Mouse (Mus musculus): ENCODE data around the gene Ube2i.

Gene Ube2i

DNA sequence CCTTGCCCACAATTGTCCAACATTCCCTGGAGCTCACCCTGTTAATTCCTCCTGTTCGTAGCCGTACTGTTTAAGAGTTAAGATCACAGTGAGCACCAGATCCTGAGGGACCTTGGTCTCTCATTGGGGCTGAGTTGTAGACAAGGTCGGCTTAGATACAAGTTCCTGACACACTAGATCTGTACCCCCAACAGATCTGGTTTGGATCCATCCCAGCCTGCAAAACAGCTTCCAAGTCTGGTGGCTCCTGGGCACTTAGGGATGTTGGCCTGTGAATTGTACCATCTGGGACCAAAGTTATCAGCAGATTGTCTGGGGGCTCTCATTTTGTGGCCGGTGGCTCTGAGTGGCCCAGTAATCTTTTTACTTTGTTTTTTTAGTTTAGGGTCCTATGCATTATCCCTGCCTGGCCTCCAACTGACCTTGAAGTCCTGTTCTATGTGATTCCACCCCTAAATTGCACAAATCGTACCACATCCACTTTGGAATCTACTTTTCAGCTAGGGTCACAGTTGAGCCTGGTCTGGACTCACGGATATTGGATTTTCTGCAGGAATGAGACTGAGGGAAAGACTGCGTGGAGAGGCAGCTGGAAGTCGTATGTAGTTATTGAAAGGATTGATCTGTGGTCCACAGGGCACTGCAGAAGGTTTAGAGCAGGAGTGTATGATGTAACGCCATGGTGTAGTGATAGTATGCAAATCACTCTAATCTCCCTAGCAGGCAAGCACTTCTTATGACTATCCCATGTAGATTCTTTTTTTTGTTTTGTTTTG is at the start of gene Ube2i:
Ube2i (minus strand) TSS at position 52 of the 776 bp plus-strand sequence.
- peak in 1 of 2 experiments; percentile 27 for DNase-seq

DNA sequence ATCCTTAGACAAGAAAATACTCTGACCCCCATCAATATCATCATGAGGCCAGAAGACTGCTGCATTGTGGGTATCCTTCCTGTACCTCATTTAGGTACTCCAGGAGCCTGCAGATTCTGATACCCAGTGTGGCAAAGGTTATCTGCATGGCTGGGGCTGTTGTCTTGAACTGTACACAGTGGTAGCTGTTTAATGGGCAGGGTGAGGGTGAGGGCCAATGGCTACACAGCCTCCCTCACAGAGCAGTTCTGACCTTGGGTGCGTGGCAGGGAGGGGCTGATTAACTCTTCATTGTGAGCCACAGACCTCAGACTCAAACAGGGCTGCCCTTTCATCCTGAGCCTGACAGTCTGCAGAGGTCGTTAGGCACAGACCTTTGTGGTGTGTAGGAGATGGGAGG is 48.5 kb upstream of the Ube2i start:
- no peak for DNase-seq

DNA sequence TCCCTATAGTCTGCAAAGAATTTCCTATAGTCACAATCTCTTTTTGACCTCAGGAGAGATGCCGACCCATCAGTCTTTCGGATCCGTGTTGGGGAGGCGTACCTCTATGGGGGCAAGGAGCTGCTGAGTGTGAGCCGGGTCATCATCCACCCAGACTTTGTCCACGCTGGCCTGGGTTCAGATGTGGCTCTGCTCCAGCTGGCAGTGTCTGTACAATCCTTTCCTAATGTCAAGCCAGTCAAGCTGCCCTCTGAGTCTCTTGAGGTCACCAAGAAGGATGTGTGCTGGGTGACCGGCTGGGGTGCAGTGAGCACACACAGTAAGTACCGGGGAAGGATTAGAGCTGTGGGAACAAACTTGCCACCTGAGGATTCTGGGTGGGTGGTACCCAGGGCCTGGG is 46.4 kb upstream of the Ube2i start:
- no peak for DNase-seq

DNA sequence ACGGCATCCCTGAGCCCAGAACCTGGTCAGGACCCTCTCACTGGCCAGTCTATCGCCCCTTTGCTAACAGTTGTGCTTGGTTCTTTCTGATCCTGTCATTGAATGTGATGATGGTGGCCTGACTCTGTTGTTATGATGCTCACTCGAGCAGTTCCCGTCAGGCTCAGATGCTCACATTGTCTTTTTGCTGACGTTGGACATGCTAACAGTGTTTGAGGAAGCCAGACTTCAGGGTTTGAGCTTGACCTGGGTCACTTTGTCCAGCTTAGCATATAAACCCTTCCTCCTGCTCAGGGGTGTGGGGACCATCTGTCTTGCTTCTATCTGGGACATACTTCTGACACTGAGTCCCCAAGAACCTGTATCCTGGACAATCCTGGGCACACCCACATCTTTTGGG is 43.9 kb upstream of the Ube2i start, which contains the start of gene Prss29:
Prss29 (plus strand) TSS at position 301 of the 400 bp plus-strand sequence.
- no peak for DNase-seq

DNA sequence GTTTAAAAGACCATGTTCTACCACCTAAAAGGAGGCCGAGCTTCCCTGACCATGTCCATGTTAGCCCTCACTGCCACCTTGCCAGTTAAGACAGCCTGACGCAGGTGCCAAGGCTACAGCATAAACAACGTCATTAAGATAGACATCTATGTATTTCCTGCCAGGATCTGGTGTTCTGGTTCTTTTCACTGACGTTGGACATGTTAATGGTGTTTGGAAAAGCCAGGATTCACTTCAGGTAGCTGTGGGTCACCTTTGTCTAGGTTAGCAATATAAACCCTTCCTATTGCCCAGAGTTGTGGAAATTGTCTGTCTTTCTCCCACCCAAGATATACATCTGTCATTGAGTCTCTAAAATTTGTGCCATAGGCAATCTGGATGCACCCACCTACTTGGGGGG is 33.9 kb upstream of the Ube2i start, which contains the start of gene Prss28:
Prss28 (plus strand) TSS at position 301 of the 400 bp plus-strand sequence.
- DNase-seq: no peak

DNA sequence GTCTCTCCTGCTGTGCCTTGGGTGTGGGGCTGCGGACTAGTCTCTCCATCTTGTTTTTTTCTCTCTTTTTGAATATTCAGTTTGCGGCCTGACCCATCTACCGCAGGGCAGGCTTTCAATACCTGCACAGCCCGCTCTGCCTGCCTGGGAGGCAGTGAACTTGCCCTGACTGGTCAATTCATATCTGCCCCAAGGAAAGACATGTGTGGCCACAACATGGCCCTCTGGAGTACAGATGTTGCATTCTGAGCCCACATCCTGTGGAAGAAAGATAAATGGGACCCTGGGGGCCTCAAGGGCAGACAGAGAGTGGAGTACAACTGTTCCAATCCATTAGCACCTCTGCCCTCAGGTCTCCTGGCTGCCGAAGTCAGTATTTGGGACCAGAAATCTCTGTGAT is 23.7 kb upstream of the Ube2i start, which contains the start of gene Prss34:
Prss34 (plus strand) TSS at position 301 of the 400 bp plus-strand sequence.
- no peak for DNase-seq

DNA sequence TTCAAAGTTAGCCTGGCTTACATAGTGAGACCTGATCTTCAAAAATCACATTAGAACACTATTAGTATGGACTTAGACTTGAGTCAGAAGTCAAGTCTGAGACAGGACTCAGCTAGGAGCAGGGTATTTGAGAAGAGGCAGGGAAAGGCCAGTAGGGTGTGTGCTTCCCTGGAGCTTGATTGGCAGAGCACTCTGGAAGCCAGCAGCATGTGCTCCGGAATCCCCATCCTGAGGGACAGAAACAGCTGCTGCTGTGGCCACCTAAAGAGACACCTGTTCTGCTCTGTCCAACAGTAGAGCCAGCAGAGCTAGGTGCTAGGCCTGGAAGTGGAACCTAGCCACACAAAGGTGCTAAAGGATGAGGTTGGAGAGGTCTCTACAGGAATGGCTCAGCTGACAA is 19.7 kb upstream of the Ube2i start:
- no peak for DNase-seq

DNA sequence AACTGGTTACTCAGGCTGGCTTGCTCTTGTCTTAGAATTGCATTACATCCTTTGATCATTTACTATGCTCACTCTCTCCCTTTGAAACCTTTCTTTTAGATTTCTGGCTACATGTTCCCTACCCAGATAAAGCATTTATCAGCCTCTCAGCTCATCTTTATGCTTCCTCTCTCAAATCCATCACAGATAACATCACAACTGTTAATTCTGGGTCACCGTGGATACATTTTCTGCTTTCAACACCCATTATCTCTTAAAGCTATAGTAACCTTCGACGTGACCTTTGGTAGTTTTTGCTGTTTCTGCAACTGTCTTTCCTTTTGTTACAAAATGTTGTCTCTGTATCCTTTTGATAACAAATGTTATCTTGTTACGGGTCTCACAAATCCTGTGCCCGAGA is 19.1 kb upstream of the Ube2i start:
- no peak for DNase-seq

DNA sequence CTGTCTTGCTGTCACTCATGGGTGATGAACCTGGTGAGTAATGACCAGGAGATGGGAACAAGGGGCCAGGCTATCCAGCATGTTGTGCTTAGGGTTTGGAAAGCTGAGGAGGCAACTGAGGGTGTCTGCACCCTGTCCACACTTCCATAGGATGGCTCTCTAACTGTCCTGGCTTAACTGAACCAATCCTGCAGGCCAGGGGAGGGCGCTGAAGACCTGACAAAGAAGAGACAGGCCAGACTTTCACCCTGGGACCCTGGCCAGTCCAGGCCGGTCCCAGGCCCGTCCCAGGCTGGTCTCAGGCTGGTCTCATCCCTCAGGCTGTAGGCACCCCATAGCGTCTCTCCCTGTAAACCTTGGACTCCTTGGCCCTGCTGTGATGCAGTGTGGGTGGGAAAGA is 16.0 kb upstream of the Ube2i start:
- DNase-seq: no peak

DNA sequence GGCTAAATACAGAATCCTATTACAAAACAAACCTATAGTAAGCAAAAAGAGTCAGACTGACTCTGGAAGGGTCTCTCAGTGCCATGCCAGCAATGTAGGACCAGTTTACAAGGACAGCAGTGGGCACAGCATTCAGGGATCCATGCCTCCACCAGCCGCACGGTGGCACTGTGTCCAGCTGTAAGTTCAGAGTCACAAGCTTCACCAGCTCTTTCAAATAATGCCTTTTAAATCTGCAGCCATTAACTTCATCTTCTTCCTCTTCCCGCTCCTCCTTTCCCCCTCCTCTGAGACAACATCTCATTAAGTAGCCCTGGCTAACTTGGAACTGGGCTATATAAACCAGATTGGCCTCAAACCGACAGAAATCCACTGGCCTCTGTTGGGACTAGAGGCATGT is 14.4 kb upstream of the Ube2i start:
- DNase-seq: peak; percentile 35 to 66

DNA sequence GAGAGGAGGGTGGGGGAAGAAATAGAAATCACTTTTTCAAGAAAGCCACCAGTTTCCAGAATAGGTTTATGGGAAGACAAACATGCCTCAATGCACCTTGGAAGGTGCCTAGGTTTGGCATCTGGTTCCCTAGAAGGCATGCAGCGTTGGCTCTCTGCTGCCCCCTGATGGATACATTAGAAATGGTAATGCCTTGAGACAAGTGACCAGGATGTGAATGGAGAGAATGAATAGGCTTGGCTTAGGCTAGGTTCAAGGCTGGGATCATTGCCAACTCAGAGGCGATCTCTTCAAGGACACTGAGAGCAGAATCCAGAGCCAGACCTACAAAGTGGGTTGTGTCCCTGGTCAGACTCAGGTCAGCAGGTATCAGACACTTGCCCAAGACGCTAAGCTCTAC is 10.6 kb upstream of the Ube2i start:
- DNase-seq: peak; percentile 80 to 86

DNA sequence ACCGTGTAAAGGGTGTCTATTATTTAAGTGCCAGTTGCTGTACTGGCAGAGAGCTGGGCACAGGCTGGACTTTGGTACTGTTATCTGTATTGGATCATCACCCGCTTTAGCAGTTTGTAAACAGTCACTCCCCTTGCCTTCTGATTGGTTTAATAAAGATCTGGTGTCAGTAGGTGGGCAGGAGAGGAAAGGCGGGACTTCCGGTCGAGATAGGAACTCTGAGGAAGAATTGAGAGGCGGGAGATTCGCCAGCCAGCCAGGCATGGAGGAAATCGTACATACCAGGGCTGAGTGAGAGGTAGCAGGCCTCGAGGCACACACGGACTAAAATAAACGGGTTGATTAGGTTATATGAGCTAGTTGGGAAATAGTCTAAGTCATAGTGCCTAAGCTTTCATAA is 7.7 kb upstream of the Ube2i start:
- DNase-seq: peak; percentile 32 to 44

DNA sequence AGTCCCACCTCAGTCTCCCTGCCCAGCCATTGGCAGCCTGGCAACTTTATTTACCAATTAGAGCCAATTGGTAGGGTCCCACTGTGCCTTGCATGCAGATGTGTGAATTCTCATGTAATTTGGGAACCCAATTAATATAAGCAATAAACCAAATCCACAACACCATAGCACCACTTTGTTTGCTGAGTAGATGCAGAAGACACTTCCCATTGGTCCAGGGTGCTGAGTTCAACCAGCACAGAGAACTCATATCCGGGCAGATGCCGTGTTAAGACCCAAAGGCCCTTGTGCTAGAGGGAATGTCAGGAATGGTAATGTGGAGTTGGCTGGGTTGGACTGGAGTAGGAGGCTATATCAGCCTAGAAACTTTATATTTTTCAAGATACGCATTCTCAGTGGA is 1.4 kb upstream of the Ube2i start:
- DNase-seq: no peak

DNA sequence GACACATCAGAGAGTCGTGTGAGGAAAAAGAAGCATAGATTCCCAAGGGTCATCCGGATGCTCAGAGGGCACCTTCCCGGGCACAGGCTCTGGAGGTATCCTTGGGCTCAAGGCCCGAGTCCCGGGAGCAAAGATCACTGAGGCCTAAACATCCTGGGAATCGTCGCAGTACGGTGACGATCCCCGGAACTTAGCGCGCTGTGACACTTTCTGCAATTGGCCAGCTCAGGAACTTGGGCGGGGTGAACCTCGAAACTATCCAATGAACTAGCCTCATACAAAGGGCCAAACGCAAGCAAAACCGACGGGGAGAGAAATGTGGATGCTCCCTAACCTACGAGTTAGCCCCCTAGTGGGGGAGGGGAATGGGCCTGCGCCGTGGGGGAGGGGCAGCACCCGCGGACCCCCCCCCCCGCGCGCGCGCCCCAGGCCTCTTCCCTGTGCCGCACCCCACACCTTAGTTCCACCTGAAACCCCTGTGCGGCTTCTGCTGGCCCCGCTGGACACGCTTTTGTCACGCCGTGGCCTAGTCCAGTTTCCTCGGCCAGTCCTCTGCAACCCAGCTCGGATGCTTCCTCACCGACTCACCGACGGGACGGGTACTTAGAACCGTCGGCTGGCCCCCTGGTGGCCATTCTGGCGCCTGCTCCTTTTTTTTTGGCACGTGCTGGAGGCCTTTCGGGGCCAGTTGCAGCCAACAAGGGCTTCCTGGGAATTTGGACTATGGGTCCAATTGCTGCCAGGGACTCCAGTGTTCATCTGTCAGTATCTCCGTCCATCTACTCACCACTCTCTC is 518 bp downstream of the Ube2i start:
- peak; percentile 93 to 99 for DNase-seq

DNA sequence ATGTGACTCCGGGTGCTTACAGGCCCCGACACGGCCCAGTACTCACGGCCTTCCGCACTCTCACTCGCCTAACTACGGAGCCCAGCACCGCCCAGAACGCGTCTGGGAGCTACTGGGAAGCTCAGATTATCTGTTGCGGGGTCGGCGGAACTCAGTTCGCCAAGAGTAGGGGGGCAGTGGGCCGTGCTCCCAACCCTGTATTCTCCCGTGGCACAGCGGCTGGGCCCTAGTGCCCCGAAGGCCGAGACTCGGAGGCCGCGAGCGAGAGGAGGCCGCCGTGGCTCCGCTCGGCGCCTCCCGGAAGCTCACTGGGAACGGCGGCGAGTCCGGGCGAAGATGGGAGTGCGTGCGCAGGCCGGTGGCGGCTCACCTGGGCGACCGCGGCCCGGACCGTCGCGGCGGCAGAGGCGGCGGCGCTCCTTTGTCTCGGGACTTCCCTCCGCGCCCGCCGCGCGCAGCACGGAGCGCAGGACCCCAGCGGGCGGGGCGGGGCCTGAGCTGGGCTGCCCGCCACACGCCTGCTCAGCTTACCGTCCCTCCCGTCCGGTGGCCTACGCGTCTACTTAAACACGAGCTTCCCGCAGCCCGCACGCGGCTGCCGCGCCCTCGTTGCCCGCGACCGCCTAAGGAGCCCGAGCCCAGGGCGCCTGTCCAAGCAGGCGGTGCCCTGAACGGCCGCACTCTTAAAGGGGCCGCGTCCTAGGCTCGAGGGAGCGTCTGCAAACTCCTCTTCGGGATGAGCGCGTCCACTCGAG is 1.3 kb downstream of the Ube2i start:
- DNase-seq: peak; percentile 91 to 98

DNA sequence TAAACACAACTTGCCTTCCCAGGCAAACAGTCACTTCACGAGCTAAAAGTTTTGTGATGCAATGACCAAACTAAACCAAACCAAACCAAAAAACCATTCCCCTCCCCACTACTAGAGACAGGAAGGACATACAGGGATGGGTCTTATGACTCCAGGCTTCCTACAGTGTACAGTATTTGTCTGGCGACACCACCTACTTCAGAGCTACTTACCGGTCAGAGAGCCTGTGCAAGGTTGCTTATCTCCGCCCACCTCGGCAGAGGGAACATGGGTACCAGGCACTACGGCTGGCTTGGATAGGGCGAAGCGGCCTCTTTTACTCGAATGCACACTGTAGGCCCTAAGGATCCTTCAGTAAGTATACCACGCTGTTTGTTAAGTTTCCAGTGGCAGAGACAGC is 2.1 kb downstream of the Ube2i start:
- DNase-seq: no peak

DNA sequence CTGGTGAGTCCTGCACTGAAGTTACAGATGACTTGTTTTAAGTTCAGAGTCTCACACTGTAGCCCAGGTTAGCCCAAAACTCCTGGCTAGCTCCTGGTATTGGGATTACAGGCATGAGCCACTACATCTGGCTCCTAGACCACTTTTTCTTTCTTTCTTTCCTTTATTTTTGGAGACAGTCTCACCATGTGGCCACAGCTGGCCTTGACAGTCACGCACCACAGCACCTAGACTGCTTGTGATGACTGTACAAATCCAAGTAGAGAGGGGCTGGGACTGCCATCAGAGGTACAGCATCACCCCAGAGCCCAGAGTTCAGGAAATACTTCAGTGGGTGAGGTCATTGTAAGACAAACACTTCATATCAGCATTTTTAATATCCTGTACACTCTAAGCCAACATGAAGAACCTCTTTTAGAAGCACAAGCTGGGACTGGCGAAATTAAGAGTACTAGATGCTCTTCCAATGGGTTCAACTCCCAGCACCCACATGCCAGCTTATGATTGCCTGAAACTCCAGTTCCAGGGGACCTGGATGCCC is 3.6 kb downstream of the Ube2i start:
- no peak for DNase-seq

DNA sequence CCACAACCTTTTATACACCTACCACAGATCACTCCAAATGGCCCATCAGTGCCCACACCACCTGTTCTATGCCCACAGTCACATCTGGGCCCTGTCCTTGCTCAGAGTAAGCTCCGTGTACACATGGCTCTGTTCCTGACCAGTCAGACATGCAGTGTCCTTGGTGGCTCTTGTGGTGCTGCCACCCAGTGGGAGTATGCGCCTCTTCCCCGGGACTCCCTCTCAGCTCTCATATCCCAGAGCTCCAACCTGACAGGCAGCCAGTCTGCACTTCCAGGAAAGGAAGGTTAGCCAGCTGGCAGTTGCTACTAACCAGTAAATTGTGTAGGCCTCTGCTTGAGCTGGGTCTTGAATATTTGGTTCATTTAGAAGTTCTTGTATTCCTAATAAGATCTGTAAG is 10.0 kb downstream of the Ube2i start:
- DNase-seq: peak; percentile 45 to 59

DNA sequence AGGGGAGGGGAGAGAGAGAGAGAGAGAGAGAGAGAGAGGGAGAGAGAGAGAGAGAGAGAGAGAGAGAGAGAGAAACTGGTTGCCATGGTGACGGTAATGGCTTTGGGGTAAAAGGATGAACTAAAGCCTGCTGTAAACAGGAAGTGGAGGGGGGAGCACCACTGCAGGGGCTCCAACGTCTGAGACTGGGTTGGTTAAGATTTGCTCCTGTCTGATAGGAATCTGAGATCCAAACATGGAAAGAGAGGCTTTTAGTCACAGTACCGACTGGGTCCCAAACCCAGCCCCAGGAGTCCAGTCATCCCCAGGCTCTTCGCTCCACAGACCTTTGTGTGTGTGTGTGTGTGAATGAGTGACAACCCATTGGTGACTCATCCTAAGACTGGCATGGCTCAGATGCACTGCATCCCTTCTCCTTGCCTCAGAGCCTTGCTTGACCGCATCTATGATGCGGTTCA is 16.6 kb downstream of the Ube2i start:
- DNase-seq: no peak

DNA sequence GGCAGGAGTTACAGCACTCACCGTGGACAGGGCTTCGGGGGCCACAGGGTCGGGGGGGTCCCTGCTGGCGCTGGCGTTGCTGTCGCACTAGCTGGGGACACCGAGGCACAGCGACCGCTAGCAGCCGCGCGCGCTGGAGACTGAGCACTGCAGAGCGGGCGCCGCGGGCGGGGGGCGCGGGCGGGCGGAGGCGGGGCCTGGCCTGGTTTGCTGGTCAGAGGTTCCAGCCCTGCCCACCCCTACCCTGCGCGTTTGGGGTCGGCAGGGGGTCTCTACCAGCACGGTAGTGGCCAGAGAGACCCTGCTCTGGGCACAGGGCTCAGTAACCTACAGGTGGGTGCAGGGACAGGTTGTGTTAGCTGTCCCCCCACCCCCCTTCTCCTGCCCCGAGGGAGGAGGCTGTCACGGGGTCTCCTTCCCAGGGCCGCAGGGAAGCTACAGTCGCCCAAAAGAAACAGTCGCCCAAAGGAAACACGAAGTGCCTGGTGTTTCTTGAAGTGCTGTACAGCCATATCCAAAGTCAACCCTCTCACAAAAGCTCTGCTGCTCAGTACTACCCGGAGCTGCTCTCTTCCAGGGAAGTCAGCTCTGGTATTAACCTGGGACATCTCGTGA is 18.2 kb downstream of the Ube2i start, which contains the start of gene Baiap3:
Baiap3 (minus strand) TSS at position 225 of the 615 bp plus-strand sequence.
- no peak for DNase-seq

DNA sequence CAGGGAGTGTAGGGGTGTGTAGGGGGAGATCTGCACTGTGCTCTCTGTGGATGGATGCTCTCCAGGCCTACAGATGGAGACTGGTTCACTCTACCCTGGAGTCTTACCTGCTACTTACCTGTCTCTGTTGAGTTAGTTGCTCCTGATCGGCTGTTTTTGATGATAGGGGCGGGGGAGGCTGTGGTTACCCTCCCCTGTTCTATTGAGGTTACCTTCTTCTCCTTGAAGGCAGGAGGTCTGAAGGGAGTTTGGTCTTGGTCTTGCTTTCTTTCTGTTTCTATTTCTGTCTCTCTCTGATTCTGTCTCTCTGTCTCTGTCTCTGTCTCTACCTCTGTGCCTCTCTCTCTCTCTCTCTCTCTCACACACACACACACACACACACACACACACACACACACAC is 19.3 kb downstream of the Ube2i start:
- DNase-seq: no peak

DNA sequence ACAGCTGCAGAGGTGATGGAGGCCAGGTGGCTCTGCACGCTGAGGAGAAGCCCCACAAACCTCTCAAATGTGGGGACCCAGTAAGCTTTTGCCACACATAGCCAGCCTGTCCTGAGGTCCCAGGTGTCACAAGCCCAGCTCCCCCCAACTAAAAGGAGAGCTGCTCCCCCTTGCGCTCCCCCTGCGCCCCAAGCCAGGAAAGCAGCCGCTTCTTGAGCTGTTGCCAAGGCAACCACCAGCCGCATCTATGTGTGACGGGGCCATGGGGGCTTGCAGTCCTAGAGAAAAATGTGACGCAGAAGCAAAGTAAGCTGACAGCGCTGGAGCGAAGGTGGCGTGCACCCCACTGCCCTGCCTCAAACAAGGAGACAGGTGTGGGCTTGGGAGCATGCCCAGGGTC is 20.7 kb downstream of the Ube2i start:
- DNase-seq: no peak

Measured in cerebellum, postnatal 25 days (tissue).